Mouse (Mus musculus) brown adipose tissue, adult 24 weeks (tissue): Measurements from ENCODE around the gene Rbms3. TPM values are rescaled to one million over a fixed set of nuclear protein-coding genes. Genes with fewer than 3 reads are reported as not detected.

Experiments used
- H3K27ac ChIP-seq: fragments of 200-500 bp; replicated peaks from 2 replicates; pipeline ENCODE4 v1.5.1; 2012; ENCODE audit warnings: low read depth, mild to moderate bottlenecking, low read length
- H3K4me1 ChIP-seq: fragments of 200-500 bp; 2 replicates; pipeline ENCODE4 v1.6.1; 2012; ENCODE audit warnings: low read length, mixed read lengths; ENCODE audit not compliant: control insufficient read depth, insufficient read depth, insufficient read length
- H3K4me3 ChIP-seq: fragments of 200-500 bp; 2 replicates; pipeline ENCODE4 v1.5.1; 2012; ENCODE audit warnings: low read depth, mild to moderate bottlenecking, low read length, moderate library complexity; ENCODE audit not compliant: insufficient read depth
- polyA plus RNA-seq: library from polyadenylated mRNA; stranded (reverse); fragments of >200 nt; gene quantifications from 2 replicates; pipeline ENCODE4 v1.2.4, GENCODE M21; 2012; ENCODE audit not compliant: missing spikeins, insufficient read depth, insufficient read length

Gene Rbms3
- polyA plus RNA-seq, 1 experiment: 2.2 TPM

DNA sequence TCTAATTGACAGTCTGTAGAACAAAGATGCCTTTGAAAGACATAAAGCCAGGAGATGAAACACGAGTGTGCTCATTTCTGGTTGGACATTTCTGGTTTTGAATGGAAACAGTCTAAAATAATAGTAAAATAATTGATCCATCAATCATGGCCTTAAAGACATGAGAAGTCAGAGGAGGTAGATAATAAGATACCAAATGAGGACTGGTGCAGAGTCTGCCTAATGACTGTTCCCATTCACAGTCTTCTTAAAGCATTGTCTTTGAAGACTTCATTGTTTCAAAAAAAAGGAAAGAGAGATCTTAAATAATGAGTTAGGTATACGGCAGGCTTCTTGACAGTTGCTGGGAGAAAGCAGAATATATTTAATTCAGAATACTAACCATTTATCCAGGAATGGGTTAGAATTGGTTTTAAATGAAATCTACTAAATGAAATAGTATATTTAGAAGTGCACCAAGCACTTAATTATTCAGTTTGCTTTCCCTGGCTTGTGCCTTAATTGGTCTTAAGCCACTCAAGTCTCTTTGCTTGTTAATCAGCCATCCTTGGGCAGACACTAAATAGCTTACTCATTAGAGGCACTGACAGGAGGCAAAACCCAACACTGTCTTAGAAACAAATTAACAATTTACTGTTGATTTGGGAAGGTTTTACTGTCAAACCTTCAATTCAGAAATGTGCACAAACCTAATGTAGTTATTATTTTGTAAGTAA is 834.3 kb downstream of the Rbms3 start:
- no peak overlapping the region for H3K27ac ChIP-seq
- H3K4me3 ChIP-seq: no peak overlapping the region
- H3K4me1 ChIP-seq: no peaks in the 10 kb centered on the region

- Histone ChIP-seq H3K4me3 (no peak overlapping the region), H3K27ac (no peak overlapping the region), H3K4me1 (no peaks in the 10 kb centered on the region)
Measured at GRCm38 (mm10) chr9:116791850-116792249, 837.9 kb downstream of the Rbms3 start.

DNA sequence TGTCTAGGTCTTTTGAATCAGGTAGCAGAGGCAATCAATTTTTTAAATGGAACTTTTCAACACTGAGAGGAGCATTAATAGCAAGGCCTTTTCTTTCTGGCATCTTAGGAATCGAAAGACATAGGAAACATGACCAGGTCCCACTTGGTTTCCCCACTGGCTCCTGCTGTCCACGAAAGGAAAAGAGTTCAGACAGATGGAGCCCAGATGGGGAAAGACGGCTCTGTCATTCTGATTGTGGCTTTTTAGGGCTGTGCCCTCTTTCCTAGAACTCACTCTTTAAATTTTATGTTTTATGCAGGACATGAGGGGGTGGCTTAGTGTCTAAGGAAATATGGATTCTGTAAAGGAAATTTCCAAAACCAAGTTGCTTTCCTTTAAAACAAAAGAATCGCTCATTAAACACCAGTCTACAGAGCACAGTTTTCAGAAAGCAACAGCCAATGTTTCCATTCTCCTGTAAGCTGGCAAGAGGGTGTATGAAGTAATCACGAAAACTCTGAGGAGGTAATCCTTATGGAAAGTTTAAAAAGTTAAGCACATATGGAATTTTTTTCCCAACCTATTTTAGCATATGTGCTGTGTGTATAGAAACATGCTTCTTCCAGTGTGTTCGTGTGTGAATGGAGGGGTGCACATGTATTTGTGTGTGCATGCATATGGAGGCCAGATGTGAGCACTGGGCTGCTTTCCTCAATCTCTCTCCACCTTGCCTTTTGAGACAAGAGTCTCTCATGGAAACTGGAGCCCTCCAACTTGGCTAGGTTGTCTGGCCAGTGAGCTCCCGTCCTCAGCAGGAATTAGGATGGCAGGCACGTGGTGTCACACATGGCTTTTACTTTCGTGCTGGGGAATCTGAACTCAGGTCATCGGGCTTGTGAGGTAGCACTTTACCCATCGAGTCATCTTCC is 843.3 kb downstream of the Rbms3 start:
- H3K4me1 ChIP-seq: no peaks in the 10 kb centered on the region
- H3K27ac ChIP-seq: no peak overlapping the region
- H3K4me3 ChIP-seq: no peak overlapping the region

GRCm38 (mm10) chr9:116771820-116772219 is 857.9 kb downstream of the Rbms3 start:
- Histone ChIP-seq H3K4me3 (no peak overlapping the region), H3K4me1 (no peaks in the 10 kb centered on the region), H3K27ac (no peak overlapping the region)

DNA sequence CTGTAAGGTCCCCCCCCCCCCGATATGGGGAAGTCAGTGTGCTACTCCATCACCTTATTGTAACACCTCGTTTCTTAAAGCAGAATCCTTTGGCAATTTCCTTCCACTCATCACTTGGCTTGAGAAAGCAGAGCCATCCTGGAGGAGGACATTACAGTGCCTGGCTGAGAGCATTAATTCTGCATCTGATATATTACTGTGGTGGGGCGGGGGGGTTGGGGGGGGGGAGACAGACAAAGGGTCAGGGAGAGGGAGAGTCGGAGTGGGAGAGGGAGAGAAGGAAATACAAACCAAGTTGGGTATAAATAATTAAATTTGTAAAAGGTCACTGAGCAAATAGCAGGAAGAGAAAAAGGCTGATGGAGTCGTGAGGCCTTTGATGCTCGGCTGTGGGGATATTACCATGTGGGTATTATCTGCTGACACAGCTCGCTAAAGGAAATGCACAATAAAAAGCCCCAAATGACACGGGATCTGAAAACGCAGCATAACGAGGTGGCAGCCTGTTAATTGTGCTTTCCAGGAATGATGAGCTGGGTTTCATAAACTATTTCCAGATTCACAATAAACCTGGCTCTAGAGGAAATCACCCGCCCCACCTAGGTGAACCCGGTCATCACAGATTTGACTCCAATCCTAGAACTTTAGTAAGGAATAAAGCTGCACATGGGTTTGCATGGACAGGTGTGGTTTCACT is 860.2 kb downstream of the Rbms3 start:
- Histone ChIP-seq H3K4me1 (no peaks in the 10 kb centered on the region), H3K27ac (no peak overlapping the region), H3K4me3 (no peak overlapping the region)

GRCm38 (mm10) chr9:116762395-116763025 is 867.2 kb downstream of the Rbms3 start:
- no peak overlapping the region for H3K4me3 ChIP-seq
- H3K4me1 ChIP-seq: no peaks in the 10 kb centered on the region
- H3K27ac ChIP-seq: no peak overlapping the region

GRCm38 (mm10) chr9:116748857-116749584 is 880.7 kb downstream of the Rbms3 start:
- no peak overlapping the region for H3K4me3 ChIP-seq
- H3K4me1 ChIP-seq: no peaks in the 10 kb centered on the region; the same call in 1 of the 2 replicates
- 0 out of 2 replicates have a peak overlapping the region, but pooled peaks have one; percentile 12 for H3K27ac ChIP-seq

GRCm38 (mm10) chr9:116748346-116748745 is 881.4 kb downstream of the Rbms3 start:
- Histone ChIP-seq H3K4me3 (no peak overlapping the region), H3K27ac (no peak overlapping the region), H3K4me1 (no peaks in the 10 kb centered on the region; the same call in 1 of the 2 replicates)

GRCm38 (mm10) chr9:116746871-116747270 is 882.8 kb downstream of the Rbms3 start:
- no peaks in the 10 kb centered on the region; the same call in 1 of the 2 replicates for H3K4me1 ChIP-seq
- H3K4me3 ChIP-seq: no peak overlapping the region
- no peak overlapping the region for H3K27ac ChIP-seq

DNA sequence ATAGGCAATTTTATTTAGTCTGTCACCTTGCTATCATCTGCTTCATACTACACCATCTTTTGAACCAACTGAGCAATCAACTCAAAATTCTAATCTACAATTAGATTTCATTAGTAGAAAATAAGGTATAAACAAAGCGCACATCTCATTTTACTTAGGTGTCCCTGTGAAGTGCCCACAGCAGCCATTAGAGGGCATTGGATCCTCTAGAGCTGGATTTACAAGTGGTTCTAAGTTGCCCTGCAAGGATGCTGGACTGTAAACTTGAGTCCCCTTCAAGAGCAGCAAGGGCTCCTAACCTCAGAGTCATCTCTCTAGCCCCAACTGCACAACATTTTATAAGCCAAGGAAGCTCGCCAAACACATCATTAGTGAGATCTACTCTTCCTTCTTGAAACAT is 891.9 kb downstream of the Rbms3 start:
- no peaks in the 10 kb centered on the region for H3K4me1 ChIP-seq
- H3K27ac ChIP-seq: no peak overlapping the region
- H3K4me3 ChIP-seq: no peak overlapping the region

DNA sequence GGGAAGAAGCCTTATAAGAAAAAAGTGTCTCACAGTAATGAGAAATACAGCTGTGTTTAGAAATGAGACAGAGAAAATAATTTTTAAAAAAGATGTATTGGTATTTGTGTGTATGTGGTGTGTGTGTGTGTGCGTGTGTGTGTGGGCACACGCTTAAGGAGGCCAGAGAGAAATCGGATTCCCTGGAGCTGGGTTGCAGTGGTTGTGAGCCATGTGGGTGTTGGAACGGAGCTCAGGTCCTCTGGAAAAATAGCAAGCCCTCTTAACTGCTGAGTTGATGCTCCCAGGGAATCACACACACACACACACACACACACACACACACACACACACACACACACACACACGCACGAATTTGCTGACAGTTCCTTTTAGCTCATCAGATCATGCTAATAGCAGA is 900.5 kb downstream of the Rbms3 start:
- Histone ChIP-seq H3K4me1 (no peaks in the 10 kb centered on the region), H3K4me3 (no peak overlapping the region), H3K27ac (no peak overlapping the region)

- H3K4me1 ChIP-seq: no peaks in the 10 kb centered on the region
- no peak overlapping the region for H3K4me3 ChIP-seq
- no peak overlapping the region for H3K27ac ChIP-seq
Measured at GRCm38 (mm10) chr9:116728655-116729054, 901.1 kb downstream of the Rbms3 start.

DNA sequence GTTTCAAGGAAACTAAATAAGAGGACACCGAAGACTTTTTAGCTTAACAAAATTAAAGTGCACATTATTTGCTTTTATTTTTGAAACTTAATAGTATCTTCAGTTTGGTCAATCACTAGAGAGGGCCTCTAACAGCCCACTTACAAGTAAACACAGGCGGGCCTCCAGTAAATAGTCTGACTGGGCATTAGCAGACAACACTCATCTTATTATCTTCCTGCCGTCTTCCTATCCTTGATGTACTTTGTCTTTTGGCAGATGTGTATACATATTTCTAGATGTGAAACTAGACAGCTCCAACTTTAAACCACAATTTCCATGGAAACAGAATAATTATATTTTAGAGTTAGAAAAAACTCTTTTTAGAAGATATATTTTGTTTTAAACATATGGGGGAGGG is 901.6 kb downstream of the Rbms3 start:
- no peaks in the 10 kb centered on the region for H3K4me1 ChIP-seq
- H3K4me3 ChIP-seq: no peak overlapping the region
- no peak overlapping the region for H3K27ac ChIP-seq

DNA sequence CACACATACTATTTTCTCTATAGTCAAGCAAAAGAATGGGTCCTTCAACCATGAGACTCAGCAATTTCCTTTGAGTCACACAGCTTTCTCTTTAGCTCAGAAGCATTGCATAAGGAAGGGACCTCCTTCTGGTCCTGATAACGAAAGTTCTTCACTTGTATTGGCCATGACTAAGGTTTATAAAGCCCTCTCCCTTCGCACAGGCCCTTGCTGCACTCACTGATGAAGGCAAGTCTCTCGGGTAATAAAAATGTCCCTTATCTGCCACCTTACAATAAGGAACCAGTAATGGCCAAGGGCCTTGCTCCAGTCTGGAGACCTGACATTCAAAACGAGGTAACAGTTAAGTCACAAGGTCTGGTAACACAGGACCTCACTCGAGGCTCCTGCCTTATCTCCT is 905.1 kb downstream of the Rbms3 start:
- H3K4me1 ChIP-seq: no peaks in the 10 kb centered on the region
- H3K4me3 ChIP-seq: no peak overlapping the region
- H3K27ac ChIP-seq: no peak overlapping the region
